In genomic region chr11:106391546-106392188, GRCm38 (mm10) we compare ENCODE assay signal across 9 mouse cellular contexts. TPM values are rescaled to one million over a fixed set of nuclear protein-coding genes. Genes with fewer than 3 reads are reported as not detected.
A peak's percentile ranks its signal among the peaks of the same experiment; 100 is the strongest.
DNase-seq lines count a peak whose midpoint lies in the region; ATAC-seq and TF ChIP-seq lines count a peak whose summit lies in the region.
"Had no signal": no experiment of that assay in that cellular context is flagged by ENCODE, and none has a peak within 500 bp of the region (broad histone marks: within the 10 kb centered on the region; RNA-seq: fewer than 3 reads in every experiment).

No protein-coding gene starts in this region.

- no peaks in the 10 kb centered on the region for H3K27me3 ChIP-seq in forebrain, embryonic 13.5 days
- H3K27me3 ChIP-seq: megakaryocyte, embryonic 14.5 days had no signal

- DNase-seq in MEL-GATA-1-ER (ENCODE audit: extremely low read depth, low read depth), result peak; percentile 49
- DNase-seq in c-Kit-positive CD71-negative TER-119-negative erythroid progenitor cells, embryonic 14.5 days (ENCODE audit: low read depth), result peak; percentile 78
- DNase-seq in heart, postnatal 36 days, result peak; percentile 73
- DNase-seq in layer of hippocampus, adult 2 months (ENCODE audit: low spot score in 2 of 2), result peak; percentile 65 to 71
- peak; percentile 58 for DNase-seq in lung, adult 2 months
- DNase-seq in thymus, postnatal 10 days (ENCODE audit: low spot score in 2 of 2), result peak; percentile 52 to 80

- TF ChIP-seq CTCF in layer of hippocampus, adult 2 months (conservative IDR thresholded peaks at IDR 0.05), result peak; percentile 97
- peak; percentile 96 for TF ChIP-seq CTCF in lung, adult 2 months (IDR thresholded peaks at IDR 0.05; ENCODE audit: insufficient read depth, low read length)
- TF ChIP-seq CTCF in olfactory bulb, adult 2 months (IDR thresholded peaks at IDR 0.05; ENCODE audit: insufficient read depth, low read depth, low read length), result peak; percentile 55

- H3K4me3 ChIP-seq in forebrain, embryonic 13.5 days, result no peak overlapping the region
- no peak overlapping the region for H3K4me3 ChIP-seq in layer of hippocampus, adult 2 months
- no peak overlapping the region for H3K4me3 ChIP-seq in lung, adult 2 months (replicated peaks; ENCODE audit: extremely low read depth, low read depth, low read length)
- no peak overlapping the region for H3K4me3 ChIP-seq in olfactory bulb, adult 2 months (ENCODE audit: insufficient read depth, low read depth, low read length)
- H3K4me3 ChIP-seq: megakaryocyte, embryonic 14.5 days had no signal

- H3K27ac ChIP-seq in forebrain, embryonic 13.5 days, result no peak overlapping the region
- H3K27ac ChIP-seq in layer of hippocampus, adult 2 months, result no peak overlapping the region
- no peak overlapping the region for H3K27ac ChIP-seq in olfactory bulb, adult 2 months (ENCODE audit: insufficient read depth, low read depth, low read length)

- H3K4me1 ChIP-seq in forebrain, embryonic 13.5 days, result no peaks in the 10 kb centered on the region
- H3K4me1 ChIP-seq in lung, adult 2 months (ENCODE audit: control insufficient read depth, insufficient read depth, low read length), result peaks cover 16% of the 10 kb centered on the region
- H3K4me1 ChIP-seq in olfactory bulb, adult 2 months (ENCODE audit: control insufficient read depth, insufficient read depth, low read length), result no peaks in the 10 kb centered on the region

- no peak overlapping the region for H3K9ac ChIP-seq in forebrain, embryonic 13.5 days

- WGBS in forebrain, embryonic 13.5 days, result 30% methylated on average over 6 of the region's 6 CpGs
- 25% methylated on average over 6 of the region's 6 CpGs for WGBS in lung, adult 2 months
- 27% methylated on average over 6 of the region's 6 CpGs for WGBS in olfactory bulb, adult 2 months

- no peaks in the 10 kb centered on the region for H3K9me3 ChIP-seq in forebrain, embryonic 13.5 days (replicated peaks)
- H3K9me3 ChIP-seq: megakaryocyte, embryonic 14.5 days had no signal

- TF ChIP-seq POLR2A in lung, adult 2 months (IDR thresholded peaks at IDR 0.05; ENCODE audit: borderline replicate concordance, extremely low read depth, low read depth, low read length), result no peak
- TF ChIP-seq POLR2A in olfactory bulb, adult 2 months (IDR thresholded peaks at IDR 0.05; ENCODE audit: insufficient read depth, low read depth, low read length), result no peak

- peak; percentile 41; the same call in 1 of the 2 replicates for ATAC-seq in forebrain, embryonic 13.5 days

- no peak overlapping the region for H3K4me2 ChIP-seq in forebrain, embryonic 13.5 days

- intact Hi-C loops in heart, postnatal 36 days (cut with DNase I), result loop anchor here (1.0 to 2.0 kb wide), 3 partner anchors 25 to 89 kb away; no protein-coding TSS in a partner anchor

- 0 out of 2 replicates have a peak, but pooled peaks cover 4% of the 10 kb centered on the region for H3K36me3 ChIP-seq in forebrain, embryonic 13.5 days (ENCODE audit: poor library complexity, severe bottlenecking)

RNA-seq across cellular contexts. Expression of gene Icam2, which starts 3.8 kb away (rescaled TPM):
- polyA plus RNA-seq in forebrain, embryonic 13.5 days (2015; fragmentation: Nextera tagmentation; extraction: Ambion mirVana), result 10.3 and 11.6 TPM in 2 replicates
- total RNA-seq in heart, postnatal 36 days (2021), result 10 to 100 TPM; 30.3 to 34.9 TPM
- total RNA-seq in layer of hippocampus, adult 2 months (2021), result 1 to 10 TPM; 2.1 to 2.2 TPM
- polyA plus RNA-seq in lung, adult 2 months (2012; rRNA removed), result 294 and 318 TPM in 2 replicates
- polyA plus RNA-seq in olfactory bulb, adult 2 months (2012; ENCODE audit: insufficient read depth, insufficient read length, low replicate concordance, missing spikeins), result not detected in 2 replicates

RNA-seq across cellular contexts. Expression of gene Prr29, which starts 26.4 kb away (rescaled TPM):
- polyA plus RNA-seq in forebrain, embryonic 13.5 days (2015; fragmentation: Nextera tagmentation; extraction: Ambion mirVana), result not detected in 2 replicates
- under 1 TPM; 0.81 to 0.92 TPM for total RNA-seq in heart, postnatal 36 days (2021)
- not detected for total RNA-seq in layer of hippocampus, adult 2 months (2021)
- 27.3 and 30.4 TPM in 2 replicates for polyA plus RNA-seq in lung, adult 2 months (2012; rRNA removed)
- polyA plus RNA-seq in olfactory bulb, adult 2 months (2012; ENCODE audit: insufficient read depth, insufficient read length, low replicate concordance, missing spikeins), result not detected in 2 replicates

RNA-seq across cellular contexts. Expression of gene Scn4a, which starts 38.6 kb away (rescaled TPM):
- polyA plus RNA-seq in forebrain, embryonic 13.5 days (2015; fragmentation: Nextera tagmentation; extraction: Ambion mirVana), result 0.04 TPM in 1 of 2 replicates, not detected in the other
- total RNA-seq in heart, postnatal 36 days (2021), result 10 to 100 TPM; 14.7 to 19.0 TPM
- total RNA-seq in layer of hippocampus, adult 2 months (2021), result not detected
- polyA plus RNA-seq in lung, adult 2 months (2012; rRNA removed), result 1.1 and 4.2 TPM in 2 replicates
- polyA plus RNA-seq in olfactory bulb, adult 2 months (2012; ENCODE audit: insufficient read depth, insufficient read length, low replicate concordance, missing spikeins), result not detected in 2 replicates

Comparison
In these comparisons a context has a peak if more than half of its experiments do, and no peak if none do; other contexts are left out.
1. RNA of gene Icam2, which starts 3.8 kb away (polyA plus RNA-seq): 294 to 318 TPM in lung, adult 2 months; 10.3 to 11.6 TPM in forebrain, embryonic 13.5 days and not detected in olfactory bulb, adult 2 months; every median in the first group is over 10 times any median in the second.
2. RNA of gene Prr29, which starts 26.4 kb away (polyA plus RNA-seq): 27.3 to 30.4 TPM in lung, adult 2 months; not detected in forebrain, embryonic 13.5 days and not detected in olfactory bulb, adult 2 months; every median in the first group is over 10 times any median in the second.
3. Peak in every context shown above with its lines, with median percentiles within 50 percentile points of each other: DNase-seq and CTCF ChIP-seq.